Mouse (Mus musculus): ENCODE measurements around the gene Inava. TPM values are rescaled to one million over a fixed set of nuclear protein-coding genes. Genes with fewer than 3 reads are reported as not detected.

Gene Inava
- polyA plus RNA-seq, 1 experiment from 2014 or later: 5.0 TPM

- DNase-seq (ENCODE audit: low spot score): peak; percentile 62
Measured at GRCm38 (mm10) chr1:136232285-136232926, 1.7 kb downstream of the Inava start.

- DNase-seq (ENCODE audit: low spot score): no peak
Measured at GRCm38 (mm10) chr1:136231596-136231995, 2.5 kb downstream of the Inava start.

- DNase-seq (ENCODE audit: low spot score): peak; percentile 10
Measured at GRCm38 (mm10) chr1:136230201-136230600, 3.9 kb downstream of the Inava start.

DNA sequence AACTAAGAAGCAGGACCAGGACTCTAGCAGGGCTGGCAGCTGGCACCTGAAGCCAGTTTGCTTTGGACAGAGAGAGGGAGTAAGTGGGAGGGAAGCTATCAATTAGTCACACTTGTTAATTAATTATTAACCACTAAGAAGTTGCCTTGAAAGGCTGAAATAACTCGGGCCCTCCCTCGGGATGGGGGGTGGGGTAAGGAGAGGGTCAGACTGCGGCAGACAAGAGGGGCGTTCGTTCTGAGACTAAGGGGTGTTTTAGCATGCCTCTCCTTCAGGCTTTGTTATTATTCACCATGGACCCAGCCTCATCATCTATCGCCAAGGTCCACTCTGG is 5.1 kb downstream of the Inava start:
- DNase-seq (ENCODE audit: low spot score): no peak

GRCm38 (mm10) chr1:136228328-136229039 is 5.6 kb downstream of the Inava start:
- DNase-seq (ENCODE audit: low spot score): peak; percentile 35

DNA sequence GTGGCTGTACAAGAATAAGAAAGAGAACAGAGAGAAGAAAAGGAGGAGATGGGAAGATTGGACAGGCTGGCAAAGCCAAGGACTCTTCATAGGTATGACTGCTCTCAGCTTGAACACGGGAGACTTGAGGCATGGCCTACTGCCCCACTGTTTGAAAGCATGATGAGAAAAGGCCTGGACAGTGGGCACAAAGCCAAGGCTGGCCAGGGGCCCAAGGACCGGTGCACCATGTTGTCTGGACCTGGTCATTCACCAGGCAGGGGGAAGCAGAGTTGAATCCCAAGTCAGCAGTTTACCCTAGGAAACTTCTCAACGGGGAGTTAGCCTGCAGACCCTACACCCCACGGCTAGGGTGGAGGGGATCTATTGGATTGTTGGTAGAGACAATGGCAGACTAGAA is 6.2 kb downstream of the Inava start:
- DNase-seq (ENCODE audit: low spot score): no peak

- DNase-seq (ENCODE audit: low spot score): no peak
Measured at GRCm38 (mm10) chr1:136226626-136227025, 7.4 kb downstream of the Inava start.

DNA sequence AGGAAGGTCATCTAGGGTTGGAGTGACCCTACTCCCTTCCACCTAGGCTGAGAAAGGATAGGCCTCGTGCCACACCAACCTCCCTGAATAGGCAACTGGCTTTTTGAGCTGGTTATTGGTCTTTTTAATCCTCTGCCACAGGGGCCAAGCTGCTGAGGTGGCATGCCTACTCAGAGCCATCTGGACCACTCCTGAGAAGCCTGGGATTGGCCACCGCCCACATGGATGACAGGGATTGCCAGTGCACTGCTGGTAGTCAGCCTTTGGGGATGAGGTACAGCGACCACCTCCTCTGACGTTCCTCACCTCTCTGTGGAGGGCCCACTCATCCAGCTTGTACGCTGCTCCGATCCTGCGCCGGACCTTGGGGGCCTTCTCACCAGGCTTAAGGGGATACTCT is 8.2 kb downstream of the Inava start:
- DNase-seq (ENCODE audit: low spot score): no peak

GRCm38 (mm10) chr1:136223758-136224342 is 10.2 kb downstream of the Inava start:
- DNase-seq (ENCODE audit: low spot score): no peak

- DNase-seq (ENCODE audit: low spot score): no peak
Measured at GRCm38 (mm10) chr1:136222386-136222785, 11.7 kb downstream of the Inava start.

DNA sequence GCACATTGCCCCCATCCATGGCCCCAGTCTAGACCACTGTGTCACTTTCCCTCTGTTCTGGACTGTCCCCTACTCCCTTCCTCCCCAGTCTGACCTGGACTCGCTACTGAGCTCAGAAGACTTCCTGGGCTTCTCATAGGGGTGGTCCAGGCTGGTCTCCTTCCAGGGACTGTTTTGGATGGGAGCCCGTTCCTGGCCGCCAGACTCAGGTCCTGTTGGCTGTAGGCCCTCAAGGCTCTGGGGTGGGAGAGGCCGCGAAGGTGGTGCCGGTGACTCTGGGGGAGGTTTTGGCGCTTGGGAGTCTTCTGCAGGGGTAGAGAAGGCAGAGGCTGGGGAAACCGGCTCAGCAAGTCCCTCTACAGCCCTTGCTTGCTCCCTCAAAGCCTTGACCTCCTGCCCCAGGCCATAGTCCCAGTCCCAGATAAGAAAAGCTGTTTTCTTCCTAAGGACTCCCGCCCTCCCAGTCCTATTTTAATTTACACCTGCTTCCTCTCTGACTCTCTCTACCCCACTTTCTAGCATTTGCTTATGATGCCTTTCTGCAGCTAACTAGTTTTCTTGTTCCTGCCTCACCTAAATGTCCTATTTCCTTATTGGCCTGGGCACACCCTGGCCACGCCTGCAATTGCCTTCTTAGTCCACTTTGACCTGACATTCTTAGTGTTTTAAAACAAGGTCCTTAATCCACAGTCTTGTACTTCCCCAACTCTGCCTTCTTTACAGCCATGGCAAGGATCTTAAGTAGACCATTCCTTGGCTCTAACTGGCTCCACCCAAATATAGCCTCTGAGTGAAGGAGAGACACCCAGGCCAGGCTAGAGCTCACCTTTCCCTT is 13.8 kb downstream of the Inava start:
- no peak for DNase-seq (ENCODE audit: low spot score)

GRCm38 (mm10) chr1:136214304-136214703 is 19.8 kb downstream of the Inava start:
- no peak for DNase-seq (ENCODE audit: low spot score)

DNA sequence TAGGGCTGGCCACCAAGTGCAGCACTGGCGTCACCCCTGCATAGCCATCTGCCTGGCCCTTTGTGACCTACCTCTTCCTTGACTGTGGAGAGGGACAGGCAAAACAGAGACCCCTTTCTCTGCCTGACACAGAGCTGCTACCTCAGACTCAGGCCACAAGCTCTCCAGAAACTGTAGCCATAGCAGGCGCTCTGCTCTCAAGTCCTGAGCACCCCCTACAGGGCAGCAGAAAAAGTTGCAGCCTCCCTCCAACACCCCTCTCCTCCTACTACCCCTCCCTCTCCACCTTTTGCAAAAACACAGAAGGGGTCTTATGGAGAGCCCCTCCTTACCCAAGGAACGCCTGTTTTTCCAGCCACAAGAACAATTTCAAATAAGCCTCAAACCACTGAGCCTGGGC is 21.3 kb downstream of the Inava start, which contains the start of gene Mroh3:
Mroh3 (minus strand) TSS at position 26 of the 400 bp plus-strand sequence.
- DNase-seq (ENCODE audit: low spot score): peak; percentile 70

DNA sequence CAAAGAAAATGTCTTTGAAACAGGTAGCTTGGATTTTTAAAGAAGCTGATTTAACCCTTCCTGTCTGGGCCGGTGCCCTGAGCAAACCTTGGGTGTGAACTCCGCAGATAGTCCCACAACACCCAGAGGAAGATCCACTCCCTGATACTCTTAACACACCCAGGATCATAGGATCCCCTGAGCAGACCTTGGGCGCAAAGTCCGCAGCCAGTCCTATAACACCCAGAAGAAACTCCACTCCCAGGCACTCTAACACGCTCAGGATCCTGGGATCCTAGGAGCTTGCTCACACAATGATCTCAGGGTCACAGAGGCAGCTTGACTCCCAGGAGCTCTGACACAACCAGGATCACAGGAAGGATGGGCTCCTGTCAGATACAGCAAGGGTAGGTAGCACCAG is 44.0 kb downstream of the Inava start:
- DNase-seq (ENCODE audit: low spot score): no peak

GRCm38 (mm10) chr1:136179511-136180001 is 54.5 kb downstream of the Inava start:
- no peak for DNase-seq (ENCODE audit: low spot score)

- no peak for DNase-seq (ENCODE audit: low spot score)
Measured at GRCm38 (mm10) chr1:136178741-136179140, 55.3 kb downstream of the Inava start.

- DNase-seq (ENCODE audit: low spot score): no peak
Measured at GRCm38 (mm10) chr1:136177085-136177484, 57.0 kb downstream of the Inava start.

GRCm38 (mm10) chr1:136175183-136175582 is 58.9 kb downstream of the Inava start:
- DNase-seq (ENCODE audit: low spot score): peak; percentile 67

DNA sequence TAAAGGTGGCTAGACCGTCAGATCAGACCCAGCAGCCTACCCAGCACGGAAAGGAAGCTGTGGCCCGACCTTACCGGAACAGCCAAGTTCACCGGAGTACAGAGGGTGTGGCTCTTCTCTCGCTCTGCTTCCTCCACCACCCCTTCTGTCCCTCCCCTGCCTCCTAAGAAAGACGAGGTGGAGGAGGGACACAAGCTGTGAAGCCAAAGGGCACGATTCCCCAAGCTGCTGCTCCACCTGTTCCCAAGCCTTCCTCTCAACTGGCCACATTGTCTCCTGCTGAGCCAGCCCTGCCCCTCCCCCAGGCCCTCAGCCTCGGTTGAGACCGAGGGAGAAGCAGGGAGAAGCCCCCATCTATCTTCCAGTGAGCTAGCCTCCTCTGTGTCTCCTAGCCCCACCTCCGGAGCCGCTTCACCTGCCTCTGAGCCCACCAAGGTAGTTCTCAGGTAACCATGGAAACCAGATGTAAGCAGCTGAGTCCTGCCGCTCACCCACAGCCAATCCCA is 59.9 kb downstream of the Inava start:
- DNase-seq (ENCODE audit: low spot score): peak; percentile 18

- no peak for DNase-seq (ENCODE audit: low spot score)
Measured at GRCm38 (mm10) chr1:136172696-136173095, 61.4 kb downstream of the Inava start.

GRCm38 (mm10) chr1:136170109-136170508 is 64.0 kb downstream of the Inava start:
- peak; percentile 79 for DNase-seq (ENCODE audit: low spot score)

All from thymus, postnatal 0 days (tissue).